Mouse (Mus musculus) cerebellum, adult 9-10 months (tissue): ENCODE results near the gene Gm17655.
"Not testable (repeated sequence)": the region's sequence is repeated elsewhere in the genome, so short reads cannot be mapped to it uniquely, and the experiment has no call there.

Source experiments
- DNase-seq: peaks from one replicate; pipeline ENCODE4 v3.0.0; 2022

The Gm17655 gene

DNA sequence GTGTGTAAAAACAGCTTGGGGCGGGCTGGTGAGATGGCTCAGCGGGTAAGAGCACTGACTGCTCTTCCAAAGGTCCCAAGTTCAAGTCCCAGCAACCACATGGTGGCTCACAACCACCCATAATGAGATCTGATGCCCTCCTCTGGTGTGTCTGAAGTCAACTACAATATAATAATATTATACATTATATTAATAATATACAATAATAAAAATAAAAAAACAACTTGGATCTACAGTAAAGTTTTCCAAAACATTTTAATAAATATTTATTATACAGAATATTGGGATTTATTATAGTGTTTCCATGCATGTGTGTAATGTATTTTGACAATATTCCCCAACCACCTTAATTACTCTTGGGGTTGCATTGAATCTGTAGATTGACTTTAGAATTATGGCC is at the start of gene Gm17655:
TSS of gene Gm17655 (minus strand) at position 101 of the 400 bp plus-strand sequence.
- DNase-seq: not testable (repeated sequence)

DNA sequence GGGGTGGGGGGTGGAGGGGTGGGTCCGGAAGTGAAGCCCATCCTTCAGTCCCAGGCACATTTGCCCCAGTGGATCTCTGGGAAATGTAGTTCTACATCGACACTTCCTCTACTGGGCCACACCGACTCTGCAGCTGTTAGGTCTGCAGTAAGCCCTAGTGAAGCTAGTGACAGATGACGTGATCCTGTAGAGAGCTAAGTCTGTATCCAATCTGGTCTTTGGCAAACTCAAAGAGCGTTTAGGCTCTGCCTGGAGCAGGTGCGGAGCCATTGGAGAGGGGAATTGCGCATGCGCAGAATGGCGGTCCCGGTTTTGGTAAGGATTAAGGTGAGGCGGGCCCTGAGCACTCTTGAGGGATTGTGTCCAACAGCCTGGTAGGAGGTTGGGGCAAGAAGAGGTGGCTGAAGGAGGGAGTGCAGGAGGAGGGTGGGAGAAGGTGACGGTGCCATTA is 37.7 kb upstream of the Gm17655 start, which contains the start of gene Zfp605:
TSS of gene Zfp605 (plus strand) at position 102 of the 451 bp plus-strand sequence.
- peak; percentile 96 for DNase-seq

DNA sequence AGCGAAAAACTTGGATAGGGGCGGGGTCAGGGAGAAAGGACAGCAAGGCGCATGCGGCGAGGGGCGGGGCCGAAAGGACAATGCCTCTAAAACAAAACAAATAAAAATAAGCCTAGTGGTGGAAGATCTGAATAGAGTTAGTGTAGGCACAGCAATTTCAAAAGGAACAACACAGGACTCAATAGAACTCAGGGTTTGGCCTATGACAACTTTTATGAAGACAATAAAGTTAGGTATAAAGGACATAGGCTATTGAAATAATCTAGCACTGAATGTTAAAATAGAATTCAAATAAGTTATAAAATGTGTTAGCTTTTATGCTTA is 36.0 kb upstream of the Gm17655 start:
- no peak for DNase-seq

DNA sequence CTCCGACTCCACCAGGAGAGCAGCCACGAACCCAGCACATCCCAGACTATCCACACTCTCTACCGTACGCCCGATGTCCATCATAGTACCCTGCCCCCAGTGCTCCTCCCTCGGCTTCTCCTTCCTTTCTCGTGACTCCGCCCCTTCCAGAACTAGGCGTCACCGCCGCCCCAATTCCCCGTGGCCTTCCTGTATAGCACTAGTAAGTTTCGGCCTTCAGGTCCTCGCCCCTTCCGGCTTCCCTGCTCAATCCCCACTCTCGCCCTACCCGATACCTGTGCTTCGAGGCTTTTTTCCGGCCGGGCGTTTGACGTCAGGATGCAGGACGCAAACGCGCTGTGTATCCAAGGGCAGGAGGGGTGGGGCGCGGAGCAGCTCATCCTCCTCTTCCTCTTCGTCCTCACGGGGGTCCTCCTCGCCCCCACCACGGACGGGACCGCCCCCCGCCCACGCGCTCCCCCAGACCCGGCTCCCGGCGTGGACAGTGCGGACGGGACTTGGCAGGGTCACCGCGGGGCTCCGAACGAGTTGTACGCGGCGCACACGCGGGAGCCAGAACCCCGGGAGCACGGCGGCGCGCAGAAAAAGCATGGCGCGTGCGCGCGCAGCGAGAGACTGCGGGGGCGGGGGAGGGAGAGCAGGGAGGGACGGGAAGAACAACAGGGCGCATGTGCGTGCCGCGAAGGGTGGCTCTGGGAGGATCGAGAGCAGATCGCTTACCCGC is 35.4 kb upstream of the Gm17655 start, which contains the start of gene Gtpbp6:
TSS of gene Gtpbp6 (minus strand) at position 617 of the 724 bp plus-strand sequence.
- DNase-seq: peak; percentile 96

DNA sequence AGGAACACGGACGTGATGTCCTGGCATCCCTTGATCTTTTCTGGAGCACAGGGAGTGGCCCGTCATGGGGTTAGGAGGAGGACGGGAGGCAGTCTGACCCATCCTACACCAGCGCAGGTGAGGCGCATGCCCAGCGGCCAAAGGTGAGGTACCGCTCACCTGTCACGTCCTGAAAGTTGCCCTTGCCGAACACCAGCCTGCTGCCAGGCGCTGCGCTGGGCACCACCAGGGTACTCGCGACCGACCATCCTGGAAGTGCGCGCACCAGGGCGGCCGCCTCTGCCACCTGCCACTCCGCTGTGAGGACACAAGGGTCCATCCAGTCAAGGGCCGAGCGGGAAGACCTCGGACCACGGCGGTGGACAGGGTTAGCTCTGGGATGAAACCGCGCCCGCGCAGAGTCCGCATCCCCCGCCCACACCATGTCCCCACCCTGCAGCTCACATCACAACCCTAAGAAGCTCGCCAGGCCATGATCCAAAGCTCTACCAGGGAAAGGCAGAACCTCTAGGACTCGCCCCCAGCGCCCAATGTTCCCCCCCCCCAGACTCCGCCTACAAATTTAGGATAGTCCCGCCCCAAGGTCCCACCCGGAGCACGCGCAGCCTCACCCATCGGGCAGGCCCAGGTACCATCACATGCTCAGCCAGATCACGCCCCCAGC is 34.7 kb upstream of the Gm17655 start:
- DNase-seq: no peak

DNA sequence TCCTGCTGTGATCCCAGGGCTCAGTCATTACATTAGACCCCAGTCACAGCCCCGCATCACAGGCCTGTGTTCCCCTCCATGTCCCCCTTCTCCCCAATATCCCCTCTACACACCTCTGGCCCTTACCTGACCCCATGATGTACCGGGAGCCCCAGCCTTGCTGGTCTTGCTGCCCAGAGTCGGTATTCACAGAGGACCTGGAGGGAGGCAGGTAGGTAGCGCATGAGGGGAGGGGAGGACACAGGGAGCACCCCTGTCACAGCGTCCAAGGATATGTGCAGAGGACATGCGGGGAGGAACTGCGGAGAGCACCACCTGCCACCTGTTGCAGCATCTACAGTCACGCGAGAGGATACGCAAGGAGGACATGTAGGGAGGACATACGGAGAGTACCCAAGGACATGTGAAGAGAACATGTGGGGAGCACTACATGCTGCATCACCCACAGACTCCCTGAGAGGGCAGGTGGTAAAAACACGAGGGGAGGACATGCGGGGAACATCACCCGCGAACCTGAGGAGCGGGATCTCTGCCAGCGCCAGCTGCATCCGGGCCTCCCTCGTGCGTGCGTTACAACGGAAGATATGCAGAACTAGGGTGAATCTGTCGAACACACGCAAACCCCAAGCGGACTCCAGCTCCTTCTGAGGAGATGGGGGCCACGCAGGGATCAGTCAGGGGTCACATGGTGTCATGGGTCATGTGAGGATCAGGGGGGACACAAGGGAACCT is 34.0 kb upstream of the Gm17655 start:
- peak; percentile 75 for DNase-seq

DNA sequence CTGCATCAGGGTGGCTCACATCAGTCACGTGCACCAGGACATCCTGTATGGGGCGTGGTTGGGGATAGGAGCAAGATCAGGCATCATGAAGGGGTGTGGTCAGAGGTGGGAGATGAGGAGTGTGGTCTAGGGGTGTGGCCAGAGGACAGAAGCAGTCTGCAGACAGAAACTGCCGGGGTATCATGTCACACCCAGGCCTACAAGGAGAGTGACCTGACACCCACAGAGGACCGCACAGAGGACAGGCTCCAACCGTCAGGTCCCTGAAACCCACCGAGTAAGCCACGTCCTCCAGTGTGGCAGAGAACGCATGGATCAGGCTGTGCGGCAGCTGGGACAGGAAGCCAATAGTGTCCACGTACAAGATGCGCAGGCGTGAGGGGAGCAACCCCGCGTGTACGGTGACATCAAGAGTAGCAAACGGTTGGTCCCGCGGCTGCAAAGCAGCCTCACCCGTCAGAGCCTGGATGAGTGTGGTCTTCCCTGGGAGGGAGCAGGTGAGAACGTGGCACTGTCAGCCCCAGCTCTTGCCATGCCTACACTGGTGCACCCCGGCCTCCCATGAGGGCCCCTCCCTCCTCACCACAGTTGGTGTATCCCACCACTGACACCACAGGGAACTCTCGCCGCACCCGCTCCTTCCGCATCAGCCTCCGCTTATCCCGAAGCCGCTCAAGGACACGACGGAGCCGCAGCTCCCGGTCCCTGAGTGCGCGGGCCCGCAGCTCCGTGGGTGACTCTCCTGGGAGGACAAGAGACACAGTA is 32.5 kb upstream of the Gm17655 start:
- peak; percentile 56 for DNase-seq

DNA sequence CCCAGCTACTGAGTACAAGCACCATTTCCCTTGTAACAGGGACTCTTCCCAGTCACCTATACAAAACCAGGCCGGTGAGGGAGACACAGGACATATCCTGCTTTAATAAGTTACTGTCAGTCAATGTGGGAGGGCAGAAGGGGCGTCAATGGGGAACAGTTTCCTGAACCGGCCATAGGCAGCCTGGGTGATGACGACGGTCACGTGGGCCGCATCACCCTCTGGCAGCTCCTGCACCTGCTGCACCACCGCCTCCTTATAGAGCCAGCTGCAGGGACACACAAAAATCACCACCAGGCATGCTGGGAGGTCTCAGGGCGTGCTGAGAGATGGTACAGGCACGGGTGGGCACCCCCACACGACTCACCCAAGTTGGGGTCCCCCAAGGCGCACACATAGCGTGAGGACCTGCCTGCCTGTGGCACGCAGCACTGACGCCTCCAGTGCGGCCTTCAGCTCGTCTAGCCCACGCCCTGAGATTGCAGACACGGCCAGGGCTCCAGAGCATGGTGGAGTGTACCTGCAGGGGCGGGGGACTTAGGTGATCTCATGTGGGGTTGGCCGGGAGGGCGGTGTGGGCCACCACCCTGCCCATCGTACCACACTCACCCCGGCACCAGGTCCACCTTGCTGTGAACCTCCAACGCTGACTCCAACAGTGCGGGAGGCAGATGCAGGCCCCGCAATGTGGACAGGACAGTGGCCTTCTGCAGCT is 31.7 kb upstream of the Gm17655 start:
- peak; percentile 52 for DNase-seq

DNA sequence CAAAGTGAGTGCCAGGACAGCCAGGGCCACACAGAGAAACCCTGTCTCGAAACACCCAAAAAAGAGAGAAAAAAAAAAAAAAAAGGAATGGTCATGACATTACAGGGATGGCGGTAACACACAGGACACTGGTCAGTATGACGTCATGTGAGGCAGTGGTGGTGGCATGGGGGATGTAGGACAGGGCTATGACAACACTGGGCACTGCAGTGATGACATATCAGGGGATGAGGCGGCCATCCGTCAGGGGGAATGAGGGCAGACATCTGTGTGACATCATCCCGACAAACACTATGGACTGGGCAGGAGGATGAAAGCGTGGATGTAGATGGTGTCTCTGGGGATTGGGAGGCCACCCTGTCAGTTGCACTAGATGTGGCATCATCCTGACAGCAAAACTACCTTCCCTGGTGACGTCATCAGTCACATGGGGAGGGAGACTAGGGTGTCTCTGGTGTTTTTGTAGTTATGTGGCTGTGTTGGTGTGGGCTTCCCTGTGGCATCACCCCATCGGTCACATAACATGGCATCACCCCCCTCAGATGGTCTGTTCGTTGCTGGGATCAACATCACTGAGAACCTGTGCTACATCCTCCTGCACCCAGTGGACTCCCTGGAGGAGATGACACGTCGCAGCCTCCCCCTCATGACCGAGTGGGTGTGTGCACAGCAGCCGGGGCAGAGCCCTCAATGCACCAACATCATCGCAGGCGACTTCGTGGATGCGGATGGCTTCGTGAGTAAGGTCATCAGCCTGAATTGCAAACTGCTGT is 30.7 kb upstream of the Gm17655 start:
- DNase-seq: peak; percentile 39

DNA sequence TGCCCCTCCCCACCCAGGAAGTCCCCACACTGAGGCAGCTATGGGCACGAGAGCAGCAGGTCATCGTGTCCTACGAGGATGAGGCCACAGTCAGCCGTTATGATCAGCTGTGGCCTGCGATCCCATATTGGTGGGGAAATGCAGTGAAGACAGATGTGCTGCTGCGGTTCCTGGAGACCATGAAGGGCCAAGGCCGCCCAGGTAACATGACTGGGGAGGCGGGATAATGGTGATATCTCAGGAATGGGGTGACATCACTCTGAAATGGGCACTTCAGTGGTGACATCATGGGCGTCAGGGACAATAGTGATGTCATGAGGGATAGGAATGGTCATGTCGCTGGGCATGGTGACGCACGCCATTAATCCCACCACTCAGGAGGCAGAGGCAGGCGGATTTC is 30.1 kb upstream of the Gm17655 start:
- peak; percentile 48 for DNase-seq

DNA sequence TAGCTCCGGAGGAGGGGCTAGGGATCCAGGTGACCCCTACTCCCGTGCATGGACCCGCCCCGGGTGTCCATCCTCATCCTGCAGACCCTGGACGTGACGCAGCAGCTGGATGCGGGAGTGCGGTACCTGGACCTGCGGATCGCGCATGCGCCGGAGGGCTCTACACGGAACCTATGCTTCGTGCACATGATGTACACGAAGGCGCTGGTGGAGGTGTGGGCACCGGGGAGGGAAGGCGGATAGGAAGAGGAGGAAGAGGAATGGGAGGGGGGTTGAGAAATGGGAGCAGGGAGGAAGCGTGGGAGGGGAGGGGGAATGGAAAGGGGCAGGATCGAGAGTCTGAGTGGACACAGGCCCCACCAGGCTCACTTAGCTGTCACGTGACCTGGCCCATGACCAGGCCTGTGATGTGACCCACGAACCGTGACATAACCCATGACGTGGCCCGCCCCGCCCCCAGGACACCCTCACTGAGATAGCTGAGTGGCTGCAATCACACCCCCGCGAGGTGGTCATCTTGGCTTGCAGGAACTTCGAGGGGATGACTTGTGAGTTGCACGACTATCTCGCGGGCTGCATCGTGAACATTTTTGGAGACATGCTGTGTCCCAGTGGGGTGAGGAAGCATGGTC is 29.5 kb upstream of the Gm17655 start:
- peak; percentile 77 for DNase-seq

DNA sequence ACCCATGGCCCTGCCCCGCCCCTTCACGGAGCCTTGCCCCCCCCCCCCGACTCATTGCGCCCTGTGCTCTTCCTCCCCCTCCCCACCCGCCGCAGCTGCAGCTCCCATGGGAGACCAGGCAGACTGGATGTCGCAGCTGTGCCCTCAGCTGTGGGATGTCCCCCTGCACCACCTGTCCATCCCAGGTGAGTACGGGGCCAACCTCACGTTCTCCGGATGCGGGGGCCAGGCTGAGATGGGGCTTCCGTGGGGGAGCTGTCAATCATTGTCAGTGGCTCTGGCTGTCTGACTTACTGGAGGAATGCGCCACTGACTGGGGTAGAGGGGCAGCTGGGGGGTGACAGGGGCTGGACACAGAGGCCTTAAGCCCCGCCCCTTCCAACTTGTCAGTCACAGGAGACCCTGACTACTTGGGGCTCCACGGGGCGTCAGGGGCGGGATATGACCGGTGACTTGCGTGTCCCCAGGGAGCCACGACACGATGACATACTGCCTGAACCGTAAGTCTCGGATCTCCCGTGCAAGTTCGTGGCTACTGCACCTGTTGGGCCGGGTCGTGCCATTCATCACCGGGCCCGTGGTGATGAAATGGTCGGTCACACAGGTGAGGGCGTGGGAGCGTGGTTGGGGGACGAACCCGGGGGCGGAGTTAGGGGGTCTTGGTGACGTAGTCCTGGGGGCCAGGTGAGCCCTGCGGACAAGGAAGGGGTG is 28.8 kb upstream of the Gm17655 start:
- DNase-seq: peak; percentile 68

DNA sequence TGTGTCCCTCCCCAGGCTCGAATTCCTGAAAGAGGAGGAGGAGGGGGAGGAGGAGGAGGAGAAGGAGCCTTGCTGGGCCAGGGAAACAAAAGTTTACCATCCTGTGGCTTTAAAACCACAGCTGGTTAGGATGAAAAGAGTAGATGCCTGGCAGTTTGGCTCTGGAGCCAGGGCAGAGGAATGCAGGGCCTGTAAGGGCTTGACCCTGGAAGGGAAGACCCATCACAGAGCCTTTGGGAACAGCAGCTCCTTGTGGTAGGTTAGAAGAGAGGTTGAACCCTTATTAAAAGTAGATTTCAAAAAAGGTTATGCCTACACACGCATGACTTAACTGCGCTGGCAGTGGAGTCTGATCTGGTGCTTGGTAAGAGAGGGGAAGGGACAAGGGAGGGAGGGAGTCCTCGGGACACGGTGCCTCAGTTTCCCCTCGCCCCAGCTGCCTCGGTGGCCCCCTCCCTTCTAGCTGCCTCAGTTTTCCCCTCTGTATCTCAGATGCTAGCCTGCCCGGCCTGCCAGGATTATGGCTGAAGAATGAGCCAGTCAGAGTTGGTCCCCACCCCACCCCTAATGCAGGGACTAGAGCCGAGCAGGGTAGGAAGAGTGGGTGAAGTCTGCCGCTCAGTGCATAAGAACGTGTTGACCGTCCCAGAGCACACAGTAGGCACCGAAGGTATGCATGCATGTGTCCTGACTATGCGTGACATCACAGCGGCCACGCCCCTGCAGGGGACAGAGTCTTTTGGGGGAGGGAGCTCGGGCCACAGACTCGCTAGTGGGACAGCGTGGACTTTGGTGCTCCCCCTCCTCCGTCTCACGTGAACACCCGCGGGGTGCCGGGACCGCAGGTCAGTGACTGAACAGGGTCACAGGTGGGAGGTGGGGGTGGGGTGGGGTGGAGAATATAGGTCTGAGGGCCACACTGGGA is 27.6 kb upstream of the Gm17655 start, which contains the start of gene Plcxd1:
TSS of gene Plcxd1 (plus strand) at position 314 of the 925 bp plus-strand sequence.
- peak; percentile 51 for DNase-seq

DNA sequence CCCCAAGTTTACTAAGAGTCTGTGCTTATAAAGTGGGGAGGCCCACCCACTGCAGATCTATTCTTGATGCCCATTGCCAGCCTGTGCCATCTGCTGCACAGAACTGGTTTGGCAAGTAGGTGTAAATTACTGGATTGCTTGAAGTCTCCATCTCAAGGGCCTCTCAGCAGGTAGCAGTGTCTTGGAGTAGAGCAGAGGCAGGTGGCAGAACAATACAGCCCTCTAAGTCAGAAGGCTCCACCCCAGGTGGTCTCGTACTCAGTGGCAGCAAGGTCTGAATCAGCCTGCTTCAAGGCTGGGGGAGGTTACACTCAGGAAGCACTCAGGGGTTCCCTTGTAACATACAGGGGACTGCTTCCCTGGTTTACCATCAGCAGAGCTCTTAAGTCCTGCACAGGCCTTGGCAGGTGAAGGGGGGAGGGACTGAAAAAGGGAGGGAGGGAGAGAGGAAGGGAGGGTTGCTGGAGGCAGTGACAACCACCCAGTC is 26.7 kb upstream of the Gm17655 start:
- DNase-seq: peak; percentile 48

DNA sequence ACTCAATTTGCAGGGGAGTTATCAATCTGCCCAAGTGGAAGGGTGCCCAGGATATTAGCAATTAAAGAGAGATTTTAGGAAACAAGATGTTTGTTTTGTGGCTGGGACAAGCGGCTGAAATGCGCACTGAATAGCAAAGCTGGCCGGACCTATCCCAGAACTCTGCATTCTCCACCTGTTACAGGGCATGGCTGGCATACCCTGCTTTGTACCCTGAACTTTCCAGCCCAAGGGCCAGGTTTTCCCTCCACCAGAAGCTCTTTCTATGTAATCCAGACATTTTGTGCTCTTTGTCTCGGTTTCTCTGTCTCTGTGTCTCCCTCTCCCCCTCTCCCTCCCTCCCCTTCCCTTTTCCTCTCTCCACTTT is 22.5 kb upstream of the Gm17655 start:
- no peak for DNase-seq

DNA sequence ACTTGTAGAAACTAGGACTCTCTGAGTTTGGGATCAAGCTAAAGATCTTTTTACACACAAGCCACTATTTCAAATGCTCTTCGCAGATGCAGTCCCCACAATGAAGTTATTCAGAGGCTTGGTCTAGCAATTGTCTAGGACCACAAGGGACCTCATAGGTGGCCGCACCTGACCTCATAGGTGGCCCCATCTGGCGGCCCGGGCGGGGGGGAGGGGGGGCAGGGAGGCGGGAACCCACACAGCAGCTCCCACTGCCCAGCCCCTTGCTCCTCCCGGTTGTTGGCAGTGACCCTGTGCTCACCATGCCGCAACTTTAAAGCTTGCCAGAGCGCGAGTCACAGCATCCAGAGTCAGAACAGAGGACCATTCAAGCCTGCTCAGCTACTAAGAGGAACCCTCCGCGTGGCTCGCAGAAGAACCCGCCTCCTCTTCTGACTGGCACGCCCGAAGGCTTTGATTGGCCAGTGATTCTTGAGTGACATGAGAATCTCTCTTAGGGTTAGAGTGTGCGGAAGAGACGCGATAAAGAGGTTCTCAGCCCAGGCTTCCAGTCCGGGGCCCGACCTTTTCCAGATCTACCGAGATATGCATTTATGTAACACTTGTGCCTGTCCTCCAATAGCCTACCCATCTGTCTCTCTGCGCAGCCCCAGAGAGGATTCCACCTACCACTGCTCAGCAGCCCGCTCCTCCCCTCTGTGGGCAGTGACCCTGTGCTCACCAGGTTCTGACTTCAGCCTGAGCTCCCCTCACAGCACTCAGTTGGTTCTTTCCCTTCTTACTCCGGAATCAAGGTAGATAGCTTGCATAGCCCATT is 21.9 kb upstream of the Gm17655 start, which contains the start of gene Gm35315:
TSS of gene Gm35315 (minus strand) at position 391 of the 817 bp plus-strand sequence.
- DNase-seq: peak; percentile 94

DNA sequence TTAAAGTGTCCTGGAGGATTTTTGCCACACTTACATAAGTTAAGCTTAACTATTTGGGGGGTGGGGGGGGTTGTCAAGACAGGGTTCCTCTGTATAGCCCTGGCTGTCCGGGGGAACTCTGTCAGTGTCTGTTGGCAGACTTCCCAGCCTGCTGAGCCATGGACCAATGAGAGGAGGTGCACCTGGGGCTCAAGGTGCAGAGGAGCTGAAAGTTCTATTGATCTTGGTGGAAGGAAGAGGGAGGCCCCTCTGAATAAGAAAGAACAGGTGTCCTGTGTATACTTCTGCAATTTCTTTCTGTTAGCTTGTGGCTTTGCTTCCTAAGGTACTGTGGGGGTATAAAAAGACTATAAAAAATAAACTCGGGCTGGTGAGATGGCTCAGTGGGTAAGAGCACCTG is 19.2 kb upstream of the Gm17655 start:
- no peak for DNase-seq
